Mouse (Mus musculus) 416B (cell line): ENCODE data around the gene Cybrd1.

ENCODE experiments used
- DNase-seq: peaks from one replicate; pipeline ENCODE4 v3.0.0; 2011; ENCODE audit warnings: low read depth

The Cybrd1 gene

DNA sequence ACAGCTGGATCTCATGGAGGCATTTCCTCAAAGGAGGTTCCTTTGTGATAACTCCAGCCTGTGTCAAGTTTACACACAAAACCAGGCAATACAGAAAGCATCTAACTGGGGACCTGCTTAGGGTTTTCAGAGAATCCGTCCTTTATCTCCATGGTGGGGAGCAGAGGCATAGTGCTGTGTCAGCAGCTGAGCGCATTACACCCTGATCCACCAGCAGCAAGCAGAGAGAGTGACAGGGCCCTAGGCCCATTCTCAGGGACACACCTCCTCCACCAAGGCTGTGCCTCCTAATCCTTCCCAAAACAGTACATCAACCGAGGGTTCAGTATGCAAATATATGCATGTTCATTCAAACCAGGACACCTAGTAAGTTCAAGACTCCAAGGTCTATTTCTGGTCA lies 55.3 kb downstream of the Cybrd1 start:
- no peak for DNase-seq

DNA sequence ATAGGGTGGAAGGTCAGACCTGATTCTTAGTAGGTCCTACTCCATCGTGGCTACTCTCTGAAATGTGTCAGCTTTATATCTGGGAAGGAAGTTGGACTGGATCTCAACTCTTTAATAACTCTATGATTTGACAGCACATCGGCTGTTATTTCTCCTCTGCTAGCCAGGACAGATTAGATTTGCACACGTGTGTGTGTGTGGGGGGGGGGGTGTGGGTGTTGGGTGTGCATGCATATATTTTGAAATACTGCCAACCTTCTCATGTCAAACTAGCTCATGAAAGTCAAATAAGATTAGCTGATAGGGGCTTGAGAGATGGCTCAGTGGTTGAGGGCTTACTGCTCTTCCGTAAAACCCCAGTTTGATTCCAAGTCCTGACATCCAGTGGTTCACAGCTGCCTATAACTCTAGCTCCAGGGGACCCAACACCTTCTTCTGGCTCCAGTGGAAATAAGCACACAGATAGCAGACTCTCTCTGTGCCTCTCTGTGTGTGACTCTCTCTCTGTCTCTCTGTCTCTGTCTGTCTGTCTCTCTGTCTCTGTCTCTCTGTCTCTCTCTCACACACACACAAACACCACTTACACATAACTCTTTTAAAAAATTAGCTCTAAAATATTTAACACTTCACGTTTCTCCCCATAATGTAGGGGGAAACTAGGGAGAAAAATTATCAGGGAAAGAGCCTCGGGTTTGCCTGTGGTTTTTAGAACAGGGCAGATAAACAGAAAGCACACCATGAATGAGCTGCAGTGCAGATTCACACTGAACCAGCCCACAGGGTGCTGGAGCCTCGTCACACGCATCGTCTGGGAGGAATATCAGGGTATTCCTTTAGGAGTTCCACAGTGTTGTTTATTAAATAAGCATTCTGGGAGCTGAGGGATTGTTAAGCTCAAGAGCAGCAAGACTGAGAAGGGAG lies 58.9 kb downstream of the Cybrd1 start:
- peak; percentile 17 for DNase-seq

DNA sequence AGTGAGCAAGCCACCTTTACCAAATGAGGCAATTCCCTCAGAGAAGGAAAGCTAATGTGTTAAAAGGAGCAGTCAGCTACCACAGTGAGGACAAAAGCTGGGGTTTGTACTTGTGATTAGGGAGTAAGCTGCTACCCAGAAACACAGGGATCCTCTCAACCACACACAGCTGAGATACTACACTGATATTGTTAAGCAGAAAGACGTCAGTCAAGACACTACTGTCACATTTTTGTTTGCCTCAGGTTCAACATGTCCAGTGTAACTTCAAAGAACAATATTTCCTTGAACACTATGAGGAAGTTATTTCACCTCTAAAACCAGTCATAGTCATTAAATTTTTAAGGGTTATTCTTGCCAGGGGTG lies 59.5 kb downstream of the Cybrd1 start:
- DNase-seq: peak; percentile 26

DNA sequence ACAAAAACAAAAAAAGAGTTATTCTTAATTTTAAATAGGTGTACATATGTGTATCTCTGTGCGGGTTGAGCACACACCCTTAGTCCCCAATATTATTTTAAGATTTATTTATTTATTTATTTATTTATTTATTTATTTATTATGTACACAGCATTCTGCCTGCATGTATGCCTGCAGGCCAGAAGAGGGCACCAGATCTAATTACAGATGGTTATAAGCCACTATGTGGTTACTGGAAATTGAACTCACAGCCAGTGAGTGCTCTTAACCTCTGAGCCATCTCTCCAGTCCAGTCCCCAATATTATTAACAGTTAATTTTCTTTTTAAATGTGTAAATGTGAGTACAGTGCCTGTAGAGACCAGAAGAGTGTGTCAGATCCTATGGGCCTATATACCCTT lies 60.0 kb downstream of the Cybrd1 start:
- DNase-seq: peak; percentile 71

DNA sequence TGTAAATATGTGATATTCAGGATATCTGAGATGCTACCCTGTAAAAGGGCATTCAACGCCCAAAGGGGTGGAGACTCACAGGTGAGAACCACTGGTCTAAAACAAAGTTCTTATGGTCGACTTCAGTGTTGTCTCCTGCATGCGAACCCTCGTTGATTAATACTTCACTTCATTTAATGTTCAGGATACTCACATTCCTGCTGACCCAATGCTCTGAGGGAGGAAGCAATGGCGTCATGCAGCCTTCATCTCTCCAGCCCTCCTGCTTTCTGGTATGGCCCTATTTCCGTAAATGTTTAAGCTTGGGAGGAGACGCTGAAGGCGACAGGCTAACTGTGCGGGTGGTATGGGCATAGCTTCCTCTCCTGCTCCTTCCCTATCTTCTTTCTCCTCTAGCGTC lies 62.0 kb downstream of the Cybrd1 start:
- no peak for DNase-seq

DNA sequence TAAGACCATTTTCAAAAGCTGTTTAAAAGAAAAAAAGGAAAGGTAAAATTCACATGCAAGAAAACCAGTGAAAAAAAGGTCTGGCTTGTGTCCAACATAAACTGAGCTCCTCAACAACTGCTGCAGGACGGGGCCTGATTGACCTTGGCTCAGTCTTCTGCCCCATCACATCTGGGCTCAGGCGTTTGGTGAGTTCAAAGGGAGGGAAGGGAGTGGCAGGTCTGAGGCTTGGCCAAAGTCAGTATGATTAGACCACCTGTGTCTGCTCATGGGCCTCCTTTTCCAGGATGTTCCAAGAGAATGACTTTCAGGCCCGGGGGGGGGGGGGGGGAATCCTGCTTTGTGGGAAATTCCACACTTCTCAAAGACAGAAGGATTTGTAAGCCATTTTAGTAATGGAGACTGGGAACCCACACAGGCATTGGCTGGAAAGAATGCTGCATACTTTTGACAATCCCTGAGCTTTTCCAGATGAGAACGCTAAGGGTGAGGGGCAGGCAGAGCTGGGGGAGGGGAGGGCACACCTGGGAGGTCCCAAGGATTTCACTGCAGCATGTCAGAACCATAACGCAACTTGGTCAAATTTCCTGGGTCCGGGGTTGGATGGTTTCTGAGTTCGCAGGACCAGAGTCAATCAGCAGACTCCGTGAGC lies 63.0 kb downstream of the Cybrd1 start:
- DNase-seq: no peak

DNA sequence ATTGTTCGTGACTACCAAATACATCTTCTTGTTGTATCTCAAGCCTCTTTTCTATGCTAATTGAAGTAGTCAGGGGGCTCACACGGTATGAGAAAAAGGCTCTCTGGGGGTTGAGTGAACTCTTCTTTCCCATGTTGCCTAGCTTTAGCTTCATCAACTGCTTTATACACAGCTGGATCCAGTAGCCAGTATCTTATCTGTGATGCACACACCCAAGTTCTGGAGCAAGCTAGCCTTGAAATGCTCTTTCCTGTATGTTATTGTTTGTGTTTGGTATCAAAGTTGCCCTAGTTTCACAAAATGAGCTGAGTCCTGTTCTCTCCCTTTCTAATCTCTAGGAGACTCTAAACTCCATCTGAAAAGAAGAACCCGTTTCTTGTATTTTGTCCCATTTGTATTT lies 70.2 kb downstream of the Cybrd1 start:
- no peak for DNase-seq

DNA sequence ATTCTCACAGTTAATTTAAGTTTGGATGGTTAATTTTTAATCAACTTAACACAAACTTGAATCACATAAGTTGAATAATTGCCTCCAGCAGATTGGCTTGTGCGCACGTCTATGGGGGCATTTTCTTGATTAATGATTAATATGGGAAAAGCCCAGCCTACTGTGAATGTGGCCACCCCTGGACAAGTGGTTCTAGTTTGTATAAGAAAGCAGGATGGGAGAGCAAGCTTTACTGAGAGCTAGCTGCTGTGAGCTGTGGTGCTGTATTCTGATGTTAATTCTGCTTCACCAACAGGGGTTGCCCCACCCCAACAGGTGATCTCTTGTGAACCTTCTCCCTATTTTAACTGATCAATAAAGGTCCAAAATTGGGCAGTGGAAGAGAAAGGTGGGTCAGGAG lies 71.1 kb downstream of the Cybrd1 start:
- no peak for DNase-seq

DNA sequence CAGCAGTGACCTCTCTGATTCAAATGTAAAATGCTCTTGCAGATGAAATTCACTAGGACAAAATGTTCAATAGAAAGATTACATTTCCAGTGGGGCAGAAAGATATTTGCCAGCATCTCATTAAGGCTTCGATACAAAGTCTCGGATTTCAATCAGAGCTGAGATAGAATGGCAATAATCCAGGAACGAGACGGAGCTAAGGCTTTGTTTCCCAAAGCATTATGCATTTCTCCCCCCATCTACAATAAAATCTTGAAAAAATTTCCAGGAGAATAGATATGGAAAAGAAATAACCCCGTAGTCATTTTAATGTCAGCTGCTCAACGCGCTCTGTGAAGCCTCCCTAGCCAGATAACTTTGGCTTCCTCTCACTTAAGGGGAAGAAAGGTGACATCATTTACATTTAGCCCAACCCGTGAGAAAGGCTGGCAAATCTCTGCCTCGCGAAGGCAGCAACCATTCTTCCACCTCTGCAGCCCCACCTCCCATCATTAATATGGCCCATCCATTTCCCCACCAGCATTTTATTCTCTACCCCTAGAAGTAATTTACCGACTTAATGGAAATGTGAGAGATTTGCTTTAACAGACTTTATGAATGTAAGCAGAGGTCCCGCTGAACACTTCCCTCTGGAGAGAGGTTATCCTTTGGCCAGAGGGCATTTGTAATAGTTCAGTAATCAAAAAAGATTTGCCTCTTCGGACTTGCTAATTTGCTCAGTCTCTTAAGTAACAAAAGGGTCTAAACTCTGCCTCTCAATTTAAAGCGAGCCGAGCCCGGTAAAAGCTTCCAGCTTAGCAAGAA lies 73.9 kb downstream of the Cybrd1 start:
- no peak for DNase-seq

DNA sequence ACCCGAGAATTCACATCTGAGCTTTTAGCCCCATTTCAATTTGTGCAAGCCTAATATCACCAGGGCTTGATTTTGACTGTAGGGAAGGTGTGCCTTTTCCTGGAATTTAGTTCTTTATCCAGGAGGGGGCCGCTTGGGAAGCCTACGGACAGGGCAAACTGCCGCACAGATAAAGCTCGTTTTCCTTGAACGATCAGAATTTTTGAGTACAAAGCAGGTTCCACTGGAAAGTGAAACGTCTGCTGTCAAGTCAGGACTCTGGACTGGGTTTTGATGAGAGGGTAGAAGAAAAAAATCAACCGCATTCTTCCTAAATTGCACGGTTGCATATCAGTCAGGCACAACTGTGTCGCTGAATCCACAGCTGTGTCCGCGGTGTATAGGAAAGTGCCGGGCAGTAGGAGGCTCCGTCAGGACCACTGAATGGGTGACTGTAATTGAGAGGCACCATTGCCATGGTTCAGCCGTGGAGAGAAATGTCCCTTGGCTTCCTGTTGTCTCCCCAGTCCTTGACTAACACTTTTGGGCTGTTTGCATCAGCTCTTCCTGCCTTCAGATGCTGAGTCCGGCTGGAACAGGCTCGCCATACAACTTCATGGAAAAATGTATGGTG lies 74.6 kb downstream of the Cybrd1 start:
- no peak for DNase-seq
